Mouse (Mus musculus) liver, adult 2 months (tissue): ENCODE measurements at regions not wholly inside any gene's neighbourhood (a gene's known extent, or its start where the extent isn't known, plus 50 kb on each side); places are given as distances from the start of the nearest gene placed in this dataset.

Experiments used
- CTCF ChIP-seq: fragments of 200-500 bp; IDR thresholded peaks from 2 replicates; pipeline ENCODE4 v1.5.1; 2011; ENCODE audit warnings: low read depth, low read length, control low read depth
- POLR2A ChIP-seq: fragments of 200-500 bp; IDR thresholded peaks from 2 replicates; pipeline ENCODE4 v1.6.1; 2011; ENCODE audit warnings: low read length, control low read depth; ENCODE audit not compliant: insufficient read depth; ENCODE audit errors: extremely low read depth

DNA sequence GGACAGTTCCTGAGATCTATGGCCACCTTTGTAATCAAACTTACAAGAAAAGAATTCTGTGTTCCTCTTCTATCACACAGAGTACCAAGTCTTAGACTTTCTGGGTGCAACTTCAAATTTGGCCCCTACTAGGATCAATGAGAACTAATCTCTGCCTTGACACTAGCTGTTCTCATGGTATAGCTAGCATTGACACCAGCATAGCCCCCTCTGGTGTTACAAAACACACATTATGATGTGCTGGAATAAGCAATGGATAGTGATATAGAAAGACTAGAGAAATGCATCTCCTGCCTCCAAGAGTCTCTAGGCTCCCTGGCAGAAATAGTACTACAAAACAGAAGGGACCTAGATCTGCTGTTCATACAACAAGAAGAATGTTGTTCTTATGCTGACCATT, 566.6 kb upstream of the Vrk2 start:
- no peak for TF ChIP-seq POLR2A
- TF ChIP-seq CTCF: no peak
